Mouse (Mus musculus): Measurements from ENCODE around the gene Abr. TPM values are rescaled to one million over a fixed set of nuclear protein-coding genes. Genes with fewer than 3 reads are reported as not detected.

The Abr gene
- polyA plus RNA-seq, 1 experiment = 23.1 TPM

DNA sequence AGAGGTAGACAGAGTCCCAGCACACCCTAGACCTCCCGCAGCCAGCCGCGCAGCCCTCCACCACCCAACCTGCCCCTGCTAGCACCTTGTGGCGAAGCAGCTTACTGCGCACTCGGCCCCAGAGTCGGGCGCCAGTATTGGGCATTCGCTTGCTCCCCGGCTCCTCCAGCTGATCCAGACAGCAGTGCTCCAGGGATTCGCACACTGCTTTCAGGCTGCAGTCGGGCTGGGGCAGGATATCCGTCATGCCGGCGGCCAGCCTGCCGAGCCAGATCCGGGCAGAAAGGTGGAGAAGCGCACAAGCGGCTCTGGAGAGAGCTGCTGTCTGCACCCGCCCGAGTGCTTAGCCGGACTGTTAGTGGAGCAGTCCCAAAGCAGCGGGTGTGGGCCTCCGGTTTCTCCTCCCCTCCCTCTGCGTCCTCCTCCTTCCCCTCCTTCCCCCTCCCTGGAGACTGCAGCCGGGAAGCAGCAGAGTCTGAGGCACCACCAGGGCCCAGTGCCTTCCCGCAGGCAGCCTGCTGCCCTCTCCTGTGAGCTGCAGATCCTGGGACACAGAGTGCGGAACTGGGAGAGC is 185.2 kb downstream of the Abr start:
- Histone ChIP-seq H3K4me3 (ENCODE audit: insufficient read depth, low read length) (peak overlapping the region; percentile 8), H3K4me1 (ENCODE audit: control insufficient read depth, insufficient read depth, low read length) (no peaks in the 10 kb centered on the region), H3K27ac (ENCODE audit: insufficient read depth, low read length) (no peak overlapping the region)
- TF ChIP-seq CTCF (IDR thresholded peaks at IDR 0.05; ENCODE audit: borderline replicate concordance, insufficient read depth, low read length) (no peak), POLR2A (IDR thresholded peaks at IDR 0.05; ENCODE audit: low read depth, low read length) (peak; percentile 70)

- Histone ChIP-seq H3K4me3 (ENCODE audit: insufficient read depth, low read length) (no peak overlapping the region), H3K27ac (ENCODE audit: insufficient read depth, low read length) (no peak overlapping the region), H3K4me1 (ENCODE audit: control insufficient read depth, insufficient read depth, low read length) (no peaks in the 10 kb centered on the region)
- TF ChIP-seq POLR2A (IDR thresholded peaks at IDR 0.05; ENCODE audit: low read depth, low read length) = no peak
- TF ChIP-seq CTCF (IDR thresholded peaks at IDR 0.05; ENCODE audit: borderline replicate concordance, insufficient read depth, low read length) = no peak
These were observed 186.1 kb downstream of the Abr start for GRCm38 (mm10) chr11:76436009-76436408.

DNA sequence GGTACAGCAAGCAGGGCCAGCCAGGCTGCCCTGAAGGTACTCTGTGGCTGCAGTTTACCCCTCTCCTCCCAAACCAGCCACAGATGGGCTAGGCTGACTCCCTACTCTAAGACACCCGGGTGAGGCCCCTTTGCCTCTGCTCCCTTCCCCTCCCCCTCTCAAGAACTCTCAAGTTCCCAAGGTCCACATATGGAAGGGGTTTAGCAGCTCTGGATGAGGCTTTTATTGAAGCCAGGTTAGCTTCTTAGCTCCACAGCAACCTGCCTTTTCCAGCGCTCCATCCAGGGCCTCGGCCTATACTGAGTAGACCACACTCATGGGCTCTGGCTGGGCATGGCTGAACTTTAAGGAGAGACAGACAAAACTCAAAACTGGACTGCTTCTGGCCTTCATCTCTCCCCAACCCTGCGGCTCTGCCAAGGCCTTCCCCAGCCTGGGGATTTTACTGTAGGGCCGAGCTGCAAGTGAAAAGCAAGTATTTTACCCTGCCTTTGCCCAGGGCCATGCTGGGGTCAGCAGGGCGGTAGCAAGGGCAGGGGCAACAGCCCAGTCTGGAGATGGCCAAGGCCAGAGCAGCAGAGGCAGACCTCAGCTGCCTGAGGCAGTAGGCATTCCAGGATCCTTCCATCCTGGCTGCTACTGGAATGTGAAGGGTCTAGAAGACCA is 192.0 kb downstream of the Abr start:
- TF ChIP-seq POLR2A (IDR thresholded peaks at IDR 0.05; ENCODE audit: low read depth, low read length) (no peak), CTCF (IDR thresholded peaks at IDR 0.05; ENCODE audit: borderline replicate concordance, insufficient read depth, low read length) (no peak)
- Histone ChIP-seq H3K4me3 (ENCODE audit: insufficient read depth, low read length) (no peak overlapping the region), H3K4me1 (ENCODE audit: control insufficient read depth, insufficient read depth, low read length) (no peaks in the 10 kb centered on the region; the same call in 1 of the 2 replicates), H3K27ac (ENCODE audit: insufficient read depth, low read length) (no peak overlapping the region)

DNA sequence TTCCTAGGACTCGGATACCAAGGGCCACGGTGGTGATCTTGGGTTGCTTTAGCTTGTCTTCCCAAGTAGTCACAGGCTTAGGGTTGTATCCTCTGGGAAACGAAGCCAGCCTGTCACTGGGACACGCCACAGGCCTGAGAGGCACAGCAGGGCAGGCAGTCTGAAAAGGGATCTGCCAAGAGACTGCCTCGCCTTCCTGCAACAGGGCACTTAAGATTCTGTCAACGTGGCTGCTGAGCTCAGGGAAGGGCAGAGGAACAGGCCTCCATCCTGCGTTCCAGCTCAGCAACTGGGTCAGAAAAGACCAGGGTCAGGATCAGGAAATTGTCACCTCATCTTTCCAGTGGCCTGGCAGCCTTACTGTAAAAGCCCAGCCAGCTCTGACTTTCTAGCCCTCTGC is 192.6 kb downstream of the Abr start:
- no peak overlapping the region for H3K4me3 ChIP-seq (ENCODE audit: insufficient read depth, low read length)
- H3K4me1 ChIP-seq (ENCODE audit: control insufficient read depth, insufficient read depth, low read length) = no peaks in the 10 kb centered on the region; the same call in 1 of the 2 replicates
- no peak overlapping the region for H3K27ac ChIP-seq (ENCODE audit: insufficient read depth, low read length)

DNA sequence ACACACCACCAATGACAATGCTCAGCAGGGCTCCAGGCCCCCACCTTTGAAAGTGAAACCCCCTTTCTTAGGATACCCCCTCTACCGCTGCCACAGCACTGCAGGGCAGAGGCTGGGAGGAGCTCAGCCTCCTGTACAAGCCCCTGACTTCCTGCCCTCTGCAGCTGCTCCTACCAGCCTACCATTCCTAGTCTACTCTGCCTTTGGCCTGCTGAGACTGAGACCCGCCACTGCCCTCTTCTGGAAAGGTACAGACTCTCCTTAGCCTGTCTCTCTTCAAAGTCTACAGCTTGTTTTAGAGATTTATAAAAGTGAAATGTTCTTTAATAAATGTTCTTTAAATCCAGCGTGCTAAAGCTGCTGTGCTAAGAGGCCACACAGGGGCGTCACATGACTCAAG is 193.1 kb downstream of the Abr start:
- Histone ChIP-seq H3K4me1 (ENCODE audit: control insufficient read depth, insufficient read depth, low read length) (no peaks in the 10 kb centered on the region; the same call in 1 of the 2 replicates), H3K4me3 (ENCODE audit: insufficient read depth, low read length) (no peak overlapping the region), H3K27ac (ENCODE audit: insufficient read depth, low read length) (no peak overlapping the region)
- TF ChIP-seq CTCF (IDR thresholded peaks at IDR 0.05; ENCODE audit: borderline replicate concordance, insufficient read depth, low read length) = no peak
- TF ChIP-seq POLR2A (IDR thresholded peaks at IDR 0.05; ENCODE audit: low read depth, low read length) = no peak

More for the DNA sequence above, 192.6 kb downstream of the Abr start:
- no peak for TF ChIP-seq POLR2A (IDR thresholded peaks at IDR 0.05; ENCODE audit: low read depth, low read length)
- no peak for TF ChIP-seq CTCF (IDR thresholded peaks at IDR 0.05; ENCODE audit: borderline replicate concordance, insufficient read depth, low read length)

DNA sequence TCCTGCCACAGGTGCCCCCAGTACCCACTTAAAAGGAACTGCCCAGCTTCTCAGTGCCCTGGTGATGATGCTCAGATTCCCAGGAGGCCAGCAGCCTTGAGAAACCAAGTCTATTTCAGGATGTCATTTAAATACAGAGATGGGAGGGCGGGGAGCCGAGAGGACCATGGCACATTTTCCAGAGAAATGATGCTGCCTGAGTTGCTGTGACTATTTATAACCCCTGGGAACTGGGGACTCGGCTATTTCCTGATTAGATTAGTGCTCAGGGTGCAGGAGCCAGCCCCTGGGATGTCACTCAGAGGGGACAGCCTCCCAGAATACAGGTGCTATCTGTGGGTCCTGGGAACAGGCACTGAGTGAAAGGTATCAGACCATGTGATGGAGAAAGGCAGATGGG is 194.3 kb downstream of the Abr start:
- TF ChIP-seq CTCF (IDR thresholded peaks at IDR 0.05; ENCODE audit: borderline replicate concordance, insufficient read depth, low read length) (no peak), POLR2A (IDR thresholded peaks at IDR 0.05; ENCODE audit: low read depth, low read length) (no peak)
- H3K27ac ChIP-seq (ENCODE audit: insufficient read depth, low read length) = no peak overlapping the region
- no peaks in the 10 kb centered on the region; the same call in 1 of the 2 replicates for H3K4me1 ChIP-seq (ENCODE audit: control insufficient read depth, insufficient read depth, low read length)
- no peak overlapping the region for H3K4me3 ChIP-seq (ENCODE audit: insufficient read depth, low read length)

GRCm38 (mm10) chr11:76425749-76426148 is 196.4 kb downstream of the Abr start:
- Histone ChIP-seq H3K4me3 (ENCODE audit: insufficient read depth, low read length) (no peak overlapping the region), H3K27ac (ENCODE audit: insufficient read depth, low read length) (no peak overlapping the region), H3K4me1 (ENCODE audit: control insufficient read depth, insufficient read depth, low read length) (no peaks in the 10 kb centered on the region; the same call in 1 of the 2 replicates)
- TF ChIP-seq POLR2A (IDR thresholded peaks at IDR 0.05; ENCODE audit: low read depth, low read length) (no peak), CTCF (IDR thresholded peaks at IDR 0.05; ENCODE audit: borderline replicate concordance, insufficient read depth, low read length) (no peak)

- TF ChIP-seq POLR2A (IDR thresholded peaks at IDR 0.05; ENCODE audit: low read depth, low read length) = no peak
- no peak for TF ChIP-seq CTCF (IDR thresholded peaks at IDR 0.05; ENCODE audit: borderline replicate concordance, insufficient read depth, low read length)
- peaks cover 5% of the 10 kb centered on the region for H3K4me1 ChIP-seq (ENCODE audit: control insufficient read depth, insufficient read depth, low read length)
- H3K27ac ChIP-seq (ENCODE audit: insufficient read depth, low read length) = no peak overlapping the region
- H3K4me3 ChIP-seq (ENCODE audit: insufficient read depth, low read length) = no peak overlapping the region
These were observed 201.2 kb downstream of the Abr start for GRCm38 (mm10) chr11:76420896-76421295.

DNA sequence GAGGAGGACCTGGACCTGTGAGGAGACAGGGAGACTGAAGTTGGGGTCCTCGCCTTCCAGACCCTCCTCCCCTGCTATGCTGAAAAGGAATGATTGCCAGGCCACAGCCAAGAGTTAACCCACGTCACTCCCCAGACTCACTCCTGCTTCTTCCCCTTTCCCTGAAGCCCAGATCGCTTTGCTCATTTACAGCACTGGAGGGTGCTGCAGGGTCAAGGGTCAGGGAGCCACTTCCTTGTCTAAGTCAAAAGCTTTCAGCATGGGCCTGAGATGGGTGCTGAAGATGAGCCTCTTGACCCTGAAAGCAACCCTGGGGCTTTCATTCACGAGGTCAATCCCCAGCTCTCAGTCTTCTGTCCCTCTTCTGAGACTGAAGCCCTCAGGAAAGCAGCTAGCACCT is 202.9 kb downstream of the Abr start:
- H3K4me3 ChIP-seq (ENCODE audit: insufficient read depth, low read length) = no peak overlapping the region
- peaks cover 8% of the 10 kb centered on the region; the same call in 1 of the 2 replicates for H3K4me1 ChIP-seq (ENCODE audit: control insufficient read depth, insufficient read depth, low read length)
- H3K27ac ChIP-seq (ENCODE audit: insufficient read depth, low read length) = no peak overlapping the region
- TF ChIP-seq POLR2A (IDR thresholded peaks at IDR 0.05; ENCODE audit: low read depth, low read length) (no peak), CTCF (IDR thresholded peaks at IDR 0.05; ENCODE audit: borderline replicate concordance, insufficient read depth, low read length) (no peak)

DNA sequence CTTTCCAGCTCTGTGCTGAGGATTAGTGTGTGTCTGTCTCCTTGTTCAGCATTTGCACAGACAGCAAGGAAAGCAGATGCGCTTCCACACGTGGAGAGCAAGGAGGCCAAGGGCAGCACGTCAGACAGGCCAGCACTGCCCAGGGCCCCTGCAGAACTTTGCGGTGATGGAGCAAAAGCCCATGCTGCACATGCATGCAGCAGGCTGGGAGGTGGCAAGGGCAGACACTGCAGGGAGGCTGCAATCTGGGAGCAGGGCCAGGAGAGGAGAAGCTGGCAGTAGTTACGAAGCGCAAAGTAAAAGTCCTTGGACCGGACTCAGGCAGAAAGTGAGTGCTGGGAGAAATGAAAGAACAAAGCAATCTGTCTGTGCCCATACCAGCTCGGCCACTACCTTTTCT is 203.7 kb downstream of the Abr start:
- Histone ChIP-seq H3K4me1 (ENCODE audit: control insufficient read depth, insufficient read depth, low read length) (peaks cover 8% of the 10 kb centered on the region; the same call in 1 of the 2 replicates), H3K27ac (ENCODE audit: insufficient read depth, low read length) (no peak overlapping the region), H3K4me3 (ENCODE audit: insufficient read depth, low read length) (no peak overlapping the region)
- TF ChIP-seq CTCF (IDR thresholded peaks at IDR 0.05; ENCODE audit: borderline replicate concordance, insufficient read depth, low read length) = no peak
- no peak for TF ChIP-seq POLR2A (IDR thresholded peaks at IDR 0.05; ENCODE audit: low read depth, low read length)
